Mouse (Mus musculus) lung, postnatal 25 days (tissue): Measurements from ENCODE around the gene Gpbar1.

ENCODE experiments used
- DNase-seq: peaks from one replicate; pipeline ENCODE4 v3.0.0; 2022; ENCODE audit warnings: low spot score

Gene Gpbar1

DNA sequence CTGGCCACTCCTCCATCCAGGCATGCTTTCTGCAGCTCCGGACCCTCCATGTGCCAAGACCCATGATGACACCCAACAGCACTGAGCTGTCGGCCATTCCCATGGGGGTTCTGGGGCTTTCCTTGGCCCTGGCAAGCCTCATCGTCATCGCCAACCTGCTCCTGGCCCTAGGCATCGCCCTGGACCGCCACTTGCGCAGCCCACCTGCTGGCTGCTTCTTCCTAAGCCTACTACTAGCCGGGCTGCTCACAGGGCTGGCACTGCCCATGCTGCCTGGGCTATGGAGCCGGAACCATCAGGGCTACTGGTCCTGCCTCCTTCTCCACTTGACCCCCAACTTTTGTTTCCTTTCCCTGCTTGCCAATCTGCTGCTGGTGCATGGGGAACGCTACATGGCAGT is at the start of gene Gpbar1:
Gene Gpbar1 (plus strand): TSS at position 13 of the 400 bp plus-strand sequence.
- DNase-seq, result no peak

DNA sequence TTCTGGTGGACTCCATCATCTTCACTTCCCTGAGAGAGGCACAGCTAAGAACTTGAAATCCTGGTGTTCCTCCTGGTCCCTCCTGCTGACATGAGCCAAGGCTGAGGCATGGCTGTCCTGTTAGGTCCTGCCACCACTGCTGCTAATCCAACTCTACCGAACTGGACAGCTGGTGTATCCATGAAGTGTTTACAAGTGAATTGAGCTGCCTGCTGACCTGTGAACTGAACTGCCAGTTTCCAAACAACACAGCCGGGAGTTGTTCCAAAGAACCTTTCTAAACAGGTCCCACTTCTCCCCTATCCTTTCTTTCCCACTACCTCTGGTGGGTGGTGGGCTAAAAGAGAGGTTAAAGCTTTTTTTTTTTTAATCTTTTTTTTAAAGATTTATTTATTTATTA is 48.4 kb upstream of the Gpbar1 start:
- DNase-seq, result no peak

DNA sequence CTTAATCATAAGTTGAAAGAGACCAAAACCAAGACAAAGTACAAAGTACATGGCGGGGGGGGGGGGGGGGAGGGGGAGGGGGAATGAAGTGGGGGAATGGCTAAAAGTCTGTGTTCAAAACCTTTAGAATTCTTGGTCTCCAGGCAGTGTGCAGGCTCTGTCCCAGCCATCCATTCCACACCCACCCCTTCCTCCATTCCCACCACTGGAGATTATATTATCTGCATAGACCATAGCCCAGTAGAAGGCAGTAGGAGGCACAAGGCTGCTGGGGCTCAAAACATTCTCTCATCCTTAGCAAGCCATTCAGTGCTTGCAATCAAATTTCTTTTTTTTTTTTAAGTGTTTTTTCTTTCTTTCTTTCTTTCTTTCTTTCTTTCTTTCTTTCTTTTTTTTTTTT is 47.4 kb upstream of the Gpbar1 start:
- DNase-seq, result no peak

DNA sequence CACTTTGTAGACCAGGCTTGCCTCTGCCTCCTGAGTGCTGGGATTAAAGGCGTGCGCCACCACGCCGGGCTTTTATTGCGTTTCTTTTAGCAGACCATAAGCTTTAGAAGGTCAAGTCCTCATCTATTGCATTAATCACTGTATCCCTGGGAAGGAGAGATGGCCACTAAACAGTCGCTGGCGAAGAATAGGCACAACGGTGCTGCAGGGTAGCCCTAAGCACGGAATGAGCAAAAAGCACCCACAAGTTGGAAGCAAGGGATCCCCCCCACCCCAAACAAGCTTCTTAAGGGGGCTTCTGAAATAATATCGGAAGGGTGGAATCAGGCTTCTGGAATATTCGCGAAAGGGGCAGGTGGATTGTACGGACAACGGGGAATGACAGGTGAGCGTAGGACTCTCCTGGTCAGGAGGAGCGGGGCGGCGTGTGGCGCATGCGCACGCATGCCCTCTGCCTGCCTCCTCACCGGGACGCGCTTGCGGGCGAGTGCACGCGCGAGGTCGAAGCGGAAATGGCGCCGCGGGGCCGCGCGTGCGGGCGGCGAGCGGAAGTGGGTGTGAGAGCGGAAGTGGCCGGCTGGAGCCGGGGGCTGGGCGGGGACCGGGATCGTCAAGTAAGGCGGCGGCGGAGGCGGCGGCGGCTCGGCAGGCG is 42.3 kb upstream of the Gpbar1 start, which contains the start of gene Arpc2:
Gene Arpc2 (plus strand): TSS at position 147 of the 652 bp plus-strand sequence.
- DNase-seq, result peak; percentile 97

DNA sequence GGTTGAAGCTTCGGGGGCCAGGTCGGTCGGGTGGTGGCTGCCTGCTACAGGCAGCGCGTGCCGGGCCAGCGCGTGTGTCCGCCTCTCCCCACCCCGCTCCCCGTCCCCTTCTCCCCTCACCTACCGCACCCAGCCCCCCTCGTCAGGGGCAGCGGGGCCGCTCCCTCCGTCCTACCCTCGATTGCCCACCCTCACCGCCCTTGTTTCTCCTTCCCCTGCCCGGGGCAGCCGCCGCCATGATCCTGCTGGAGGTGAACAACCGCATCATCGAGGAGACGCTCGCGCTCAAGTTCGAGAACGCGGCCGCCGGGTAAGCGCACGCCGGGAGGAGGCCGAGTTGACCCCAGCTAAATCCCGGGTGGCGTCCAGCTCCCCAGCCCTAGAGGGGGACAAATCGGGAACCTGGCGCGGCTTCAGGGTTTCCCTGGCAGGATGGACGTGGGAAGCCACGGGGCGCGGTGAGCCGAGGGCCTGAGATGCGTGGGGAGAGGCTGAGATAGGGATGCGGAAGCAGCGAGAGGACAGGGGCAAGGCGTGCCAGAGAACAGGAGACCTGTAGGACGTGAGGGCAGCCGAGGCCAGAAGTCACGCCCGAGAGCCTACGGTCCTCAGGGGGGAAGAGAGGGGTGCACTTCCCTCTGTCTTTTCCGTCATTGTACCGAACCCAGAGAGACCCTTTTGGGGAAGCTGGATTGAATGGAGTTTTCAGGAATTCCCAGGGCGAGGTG is 41.6 kb upstream of the Gpbar1 start:
- DNase-seq, result peak; percentile 63

DNA sequence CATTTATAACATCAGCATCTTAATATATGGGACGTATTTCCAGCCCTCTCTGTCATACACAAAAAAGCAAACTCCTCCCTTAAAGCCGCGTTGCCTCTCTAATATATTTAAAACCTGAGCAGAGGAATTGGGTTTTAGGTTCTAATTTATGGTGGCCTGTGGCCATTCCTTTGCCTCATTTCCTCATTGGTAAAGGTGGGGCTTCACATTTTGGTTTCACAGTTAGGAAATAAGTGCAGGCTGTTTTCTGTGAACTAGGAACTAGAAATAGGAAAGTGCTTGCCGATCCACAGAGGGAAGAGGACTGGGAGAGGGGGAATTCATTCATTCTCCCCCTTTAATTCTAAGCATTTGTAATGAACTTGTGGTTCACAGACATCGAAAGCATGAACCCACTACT is 40.7 kb upstream of the Gpbar1 start:
- no peak for DNase-seq

DNA sequence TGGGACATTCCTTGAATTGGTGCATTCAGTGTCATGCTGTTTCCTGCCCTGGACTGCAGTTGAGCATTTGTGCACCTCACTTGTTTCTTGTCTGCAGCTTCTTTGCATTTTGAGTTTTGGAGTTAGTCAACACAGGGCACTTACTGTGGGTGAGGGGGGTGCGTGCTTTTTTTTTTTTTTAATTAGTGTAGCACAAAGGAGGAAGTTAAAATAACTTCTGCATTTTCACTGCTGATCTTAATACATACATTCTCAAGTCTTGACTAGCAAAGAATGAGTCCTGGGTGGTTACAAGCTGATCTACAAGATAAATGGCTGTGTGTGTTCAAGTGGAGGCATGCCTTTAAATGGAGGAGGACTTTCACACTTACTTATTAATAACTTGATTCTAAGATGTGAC is 40.2 kb upstream of the Gpbar1 start:
- DNase-seq, result no peak

DNA sequence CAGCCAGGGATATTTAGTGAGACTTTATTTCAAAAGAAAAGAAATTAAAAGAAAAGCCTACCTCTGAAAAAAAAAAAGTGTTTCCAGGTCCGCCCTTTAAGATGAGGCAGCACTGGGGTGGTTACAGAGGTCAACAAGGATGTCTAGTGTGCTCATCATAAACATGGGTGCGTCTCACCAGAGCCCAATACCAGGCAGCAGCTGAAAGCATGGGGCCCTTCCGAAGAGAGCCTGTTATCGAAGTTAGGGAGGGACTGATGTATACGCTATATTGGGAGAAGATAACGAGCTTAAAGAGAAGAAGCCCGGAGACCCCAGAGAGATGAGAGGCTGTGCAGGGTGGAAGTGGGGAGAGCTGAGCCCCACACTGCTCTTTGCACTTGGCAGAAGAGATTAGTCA is 39.2 kb upstream of the Gpbar1 start:
- DNase-seq, result no peak

DNA sequence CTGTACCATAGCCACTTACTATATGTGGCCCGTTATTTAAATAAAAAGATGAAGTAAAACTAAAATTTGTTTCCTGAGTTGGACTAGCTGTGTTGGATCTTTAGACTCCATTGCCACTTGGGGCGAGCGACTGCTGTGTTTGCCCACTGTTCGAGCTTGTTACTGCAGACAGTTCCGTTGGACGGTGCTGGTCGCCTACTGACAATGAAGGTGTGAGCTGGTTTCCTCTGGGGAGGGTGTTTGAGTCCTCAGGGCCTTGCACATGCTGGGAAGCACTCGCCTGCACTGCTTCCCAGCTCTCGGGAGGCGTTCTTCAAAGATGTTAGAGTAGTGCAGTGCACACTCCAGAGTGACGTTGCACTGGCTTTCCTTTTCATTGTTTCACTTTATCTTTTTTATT is 38.7 kb upstream of the Gpbar1 start:
- DNase-seq, result no peak

DNA sequence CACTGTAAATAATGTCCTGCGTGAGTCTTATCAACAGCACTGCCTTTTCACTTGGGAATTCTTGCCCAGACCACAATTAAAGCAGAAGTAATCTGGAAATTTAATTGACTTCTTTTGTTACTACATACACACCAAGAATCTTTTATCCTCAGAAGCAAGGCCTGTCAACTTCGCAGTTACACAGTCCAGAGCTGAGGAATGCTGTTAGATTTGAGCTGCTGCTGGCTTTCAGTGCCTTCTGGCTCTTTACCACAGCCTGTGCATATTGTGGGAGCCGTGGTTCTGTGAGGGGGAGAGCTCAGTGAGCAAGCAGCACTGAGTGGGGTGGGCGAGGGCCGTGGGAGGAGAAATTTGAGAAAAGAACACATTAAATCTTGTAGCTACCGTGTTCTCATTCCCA is 38.0 kb upstream of the Gpbar1 start:
- no peak for DNase-seq

DNA sequence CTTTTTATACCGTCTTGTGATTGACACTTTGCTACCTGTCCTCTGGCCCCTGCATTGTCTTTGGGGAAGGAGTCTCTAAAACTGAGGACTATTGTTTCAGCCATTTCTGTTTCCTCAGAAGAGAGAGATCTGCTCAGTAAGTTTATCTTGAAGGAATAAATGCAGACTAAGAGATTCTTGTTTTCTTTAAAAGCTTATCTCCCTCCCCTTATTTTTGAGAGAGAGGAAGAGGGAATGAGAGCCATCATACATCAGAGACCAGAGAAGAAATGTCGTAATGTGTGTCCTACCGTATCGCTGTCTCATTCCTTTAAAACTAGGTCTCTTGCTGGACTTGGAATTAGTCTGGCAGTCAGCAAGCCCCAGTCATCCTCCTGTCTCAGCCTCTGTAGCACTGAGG is 37.5 kb upstream of the Gpbar1 start:
- DNase-seq, result no peak

DNA sequence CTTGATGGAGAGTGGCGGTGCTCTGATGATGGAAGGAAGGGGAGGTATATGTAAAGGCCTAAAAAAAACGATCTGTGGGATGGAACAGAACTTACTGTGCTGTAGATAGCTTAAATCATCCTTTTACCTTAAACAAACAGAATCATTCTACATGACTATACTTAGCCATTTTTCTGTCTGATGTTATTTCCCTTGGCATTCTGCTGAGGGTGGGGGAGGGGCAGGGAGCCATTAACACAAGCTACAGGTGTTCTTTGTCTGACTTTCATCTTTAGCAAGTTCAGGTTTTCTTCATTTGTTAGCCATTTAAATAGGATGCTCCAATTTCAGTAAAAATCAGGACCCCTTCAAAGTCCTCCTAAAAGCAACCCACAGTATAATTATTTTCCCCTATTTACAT is 32.8 kb upstream of the Gpbar1 start:
- DNase-seq, result no peak

DNA sequence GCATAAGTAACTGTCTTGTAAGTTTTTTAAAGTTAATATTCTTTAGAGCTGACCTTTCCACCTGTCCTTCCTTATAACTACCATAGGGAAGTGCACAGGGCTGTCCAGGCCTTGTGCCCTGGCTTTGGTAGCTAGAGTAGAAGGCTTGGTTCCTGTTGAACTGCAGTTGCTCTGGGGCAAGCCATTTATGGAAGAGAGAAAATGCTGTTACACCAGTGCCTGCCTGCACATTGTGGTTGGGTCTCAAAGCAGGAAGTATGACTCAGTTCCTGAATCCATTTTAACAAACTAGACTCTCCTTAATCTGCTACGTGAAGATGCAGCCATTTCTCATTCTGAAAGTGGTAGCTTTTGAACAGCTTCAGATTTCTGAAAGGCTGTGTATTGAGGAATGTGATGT is 29.6 kb upstream of the Gpbar1 start:
- peak; percentile 82 for DNase-seq

DNA sequence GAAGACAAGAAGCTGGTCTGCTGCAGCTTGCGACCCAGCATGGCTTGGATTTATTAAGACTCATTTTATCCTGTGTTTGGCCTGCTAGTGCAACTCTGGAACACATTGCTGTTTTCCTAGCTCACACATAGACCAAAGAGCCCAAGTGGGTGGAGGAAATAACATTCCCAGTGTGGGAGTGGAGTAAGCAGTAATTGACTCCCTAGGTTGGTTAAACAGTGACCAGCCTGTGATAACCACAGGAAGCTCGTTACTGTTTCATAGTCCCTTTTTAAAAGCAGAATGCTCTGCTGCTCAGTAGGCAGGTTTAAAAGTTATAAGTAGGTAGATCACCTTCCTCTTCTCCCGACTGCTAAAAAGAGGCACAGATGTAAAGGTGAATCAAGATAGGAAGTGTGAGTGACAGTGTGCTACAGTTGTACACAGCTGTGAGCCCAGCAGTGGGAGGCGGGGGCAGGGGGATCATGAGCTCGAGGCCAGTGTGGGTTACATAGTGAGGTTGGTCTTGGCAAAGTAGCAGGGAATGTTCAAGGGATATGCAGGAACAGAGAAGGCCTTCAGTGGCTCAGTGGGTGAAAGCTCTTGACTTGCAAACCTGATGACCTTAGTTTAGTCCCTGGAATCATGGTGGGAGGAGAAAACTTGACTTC is 28.9 kb upstream of the Gpbar1 start:
- peak; percentile 56 for DNase-seq

DNA sequence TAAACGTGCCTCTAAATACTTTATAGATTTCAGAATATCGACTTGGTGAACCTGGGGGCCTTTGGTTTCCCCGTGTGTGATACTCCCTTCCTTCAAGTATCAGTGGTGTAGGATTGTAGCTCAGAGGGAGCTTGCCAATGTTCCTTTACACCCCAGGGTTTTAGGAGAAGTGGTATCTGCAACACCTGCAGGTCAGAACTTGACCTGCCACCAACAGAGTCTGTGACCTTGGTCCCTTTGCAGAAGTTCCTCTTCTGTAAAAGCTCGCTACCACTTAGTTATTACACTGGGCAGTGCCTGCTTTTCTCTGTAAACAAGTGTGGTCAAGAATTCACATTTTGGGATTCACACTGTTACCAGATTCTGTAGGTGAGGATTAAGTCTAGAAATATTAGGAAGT is 28.3 kb upstream of the Gpbar1 start:
- no peak for DNase-seq

DNA sequence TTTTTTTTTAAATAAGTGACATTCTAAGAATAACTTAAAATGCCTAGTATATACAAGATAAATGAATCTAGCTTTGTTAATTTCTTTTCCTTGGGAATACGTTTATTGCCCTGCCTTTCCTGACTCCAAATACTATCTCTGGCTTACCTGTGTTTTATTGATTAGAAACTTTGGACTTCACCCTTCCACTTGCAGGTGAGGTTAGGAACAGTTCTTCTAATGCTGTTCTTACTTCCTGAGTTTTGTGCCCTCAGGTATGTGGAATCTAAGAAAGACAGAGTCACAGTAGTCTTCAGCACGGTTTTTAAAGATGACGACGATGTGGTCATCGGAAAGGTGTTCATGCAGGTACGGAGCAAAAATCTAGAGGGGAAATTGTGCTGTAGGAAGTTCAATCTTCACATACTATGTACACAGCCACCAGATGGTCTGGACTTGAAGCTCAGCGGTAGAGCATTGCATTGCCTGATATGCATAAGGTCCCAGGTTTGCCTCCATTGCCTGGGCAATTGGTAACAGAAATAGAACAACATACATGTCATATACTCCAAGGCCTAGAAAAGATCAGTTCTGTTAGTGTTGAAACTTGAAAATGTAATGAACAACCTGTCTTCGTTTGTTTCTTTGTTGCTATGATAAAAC is 22.5 kb upstream of the Gpbar1 start:
- no peak for DNase-seq

DNA sequence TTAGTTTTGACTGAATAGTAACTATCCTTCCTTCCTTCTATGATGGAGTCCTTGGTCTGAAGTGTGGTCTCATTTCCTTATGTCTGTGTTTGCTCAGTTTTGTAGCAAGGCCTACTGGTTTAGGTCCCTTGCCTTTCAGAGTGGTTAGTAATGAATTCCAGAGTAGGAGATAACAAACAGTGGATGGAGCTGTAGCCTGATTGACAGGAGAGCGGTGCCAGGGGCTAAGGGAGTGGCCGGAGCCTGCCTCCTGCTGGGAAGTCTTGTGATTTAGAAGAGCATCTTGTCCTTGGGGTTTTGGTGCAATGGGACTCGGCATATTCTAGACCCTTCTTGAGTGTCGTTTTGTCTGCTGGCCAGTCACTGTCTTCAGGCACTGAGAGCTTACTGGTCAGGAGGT is 21.6 kb upstream of the Gpbar1 start:
- DNase-seq, result no peak

DNA sequence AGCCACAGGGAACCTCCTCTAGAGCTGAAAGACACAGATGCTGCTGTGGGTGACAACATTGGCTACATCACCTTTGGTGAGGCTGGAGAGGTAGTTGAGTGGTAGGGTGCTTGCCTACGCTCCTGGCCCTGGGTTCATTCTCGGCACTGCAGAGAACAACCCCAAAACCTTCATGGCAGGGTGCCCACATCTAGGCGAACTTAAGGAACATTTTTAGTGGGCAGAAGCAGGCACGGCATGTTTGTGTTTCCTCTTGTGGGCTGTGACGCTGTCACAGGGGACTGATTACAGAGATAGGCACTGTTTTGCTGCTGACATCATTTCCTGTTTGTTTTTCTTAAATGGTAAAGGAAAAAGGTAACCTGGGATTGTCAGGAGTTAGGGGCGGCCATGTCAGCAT is 15.8 kb upstream of the Gpbar1 start:
- DNase-seq, result no peak

DNA sequence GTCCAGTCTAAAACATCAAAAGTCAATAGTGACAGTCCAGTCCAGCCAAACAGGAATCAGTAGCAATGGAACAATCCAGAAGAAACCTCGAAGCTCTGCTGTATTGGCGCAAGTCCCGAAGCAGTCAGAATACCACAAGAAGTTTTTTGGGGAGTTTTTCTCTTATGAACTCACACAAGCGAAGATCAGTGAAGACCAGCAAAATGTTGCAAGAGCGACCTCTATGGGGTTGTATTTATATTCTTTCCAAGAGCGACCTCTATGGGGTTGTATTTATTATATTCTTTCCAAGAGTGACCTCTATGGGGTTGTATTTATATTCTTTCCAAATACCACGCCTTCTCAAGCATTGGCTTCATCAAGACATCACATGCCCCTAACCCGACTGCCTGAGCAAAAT is 9.6 kb upstream of the Gpbar1 start:
- DNase-seq, result no peak

DNA sequence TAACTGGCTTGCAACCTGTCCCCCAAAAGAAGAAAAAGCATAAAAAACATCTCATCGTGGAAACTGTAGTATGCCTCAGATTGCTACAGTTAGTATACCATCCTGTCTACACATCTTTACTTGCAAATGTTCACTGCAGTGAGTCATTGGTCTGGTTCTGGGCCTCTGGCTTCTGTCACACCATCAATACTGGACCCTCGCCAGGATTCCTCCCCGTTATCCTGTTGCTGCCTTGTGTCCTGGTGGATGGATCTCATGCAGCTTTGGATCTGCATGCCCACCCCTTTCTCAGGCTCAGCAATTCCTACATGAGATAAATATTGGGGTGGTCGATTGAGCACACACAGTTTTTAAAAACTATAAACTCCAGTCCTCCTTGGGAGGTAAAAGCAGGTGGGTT is 6.7 kb upstream of the Gpbar1 start:
- DNase-seq, result no peak

DNA sequence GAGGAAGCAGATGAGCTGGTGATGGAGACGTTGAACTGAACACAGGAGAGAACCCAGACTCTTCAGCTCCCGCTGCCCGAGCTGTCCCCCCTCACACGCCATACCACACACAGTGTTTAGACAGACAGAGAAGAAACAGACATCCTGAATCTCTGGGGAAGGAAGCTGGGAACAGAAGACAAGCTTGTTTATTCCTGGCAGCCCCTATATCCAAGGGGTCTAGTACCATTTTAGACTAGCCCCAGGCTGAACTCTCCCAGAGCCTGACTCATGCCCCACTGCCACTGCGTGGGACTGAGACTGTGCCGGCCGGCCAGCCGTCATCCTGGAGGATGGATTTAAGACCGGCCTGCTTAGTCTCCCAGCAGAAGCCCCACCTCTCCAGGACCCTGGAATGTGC is 3.3 kb upstream of the Gpbar1 start:
- no peak for DNase-seq

DNA sequence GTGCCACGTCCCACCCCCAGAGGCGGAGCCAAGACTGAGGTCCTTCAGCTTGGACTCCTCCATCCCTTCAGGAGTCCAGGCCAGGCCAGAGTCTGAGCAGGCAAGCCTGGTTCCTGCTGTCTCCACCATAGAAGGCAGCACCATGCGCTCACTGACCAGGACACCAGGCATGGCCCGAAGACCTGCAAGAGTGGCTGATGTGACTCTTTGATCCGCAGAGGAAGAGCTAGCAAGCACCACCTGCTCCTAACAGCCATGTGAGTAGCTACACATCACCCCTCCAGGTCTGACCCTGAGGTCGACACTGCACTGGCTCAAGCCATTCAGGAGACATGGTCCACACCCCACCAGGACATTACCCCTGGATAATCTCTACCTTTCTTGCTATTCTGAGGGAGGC is 1.3 kb upstream of the Gpbar1 start:
- DNase-seq, result no peak
